Mouse (Mus musculus): Measurements from ENCODE around the gene Spata21. TPM values are rescaled to one million over a fixed set of nuclear protein-coding genes. Genes with fewer than 3 reads are reported as not detected.
"Not testable (repeated sequence)": the region's sequence is repeated elsewhere in the genome, so short reads cannot be mapped to it uniquely, and the experiment has no call there.

The Spata21 gene
- polyA plus RNA-seq, 1 experiment from 2014 or later = not detected

GRCm38 (mm10) chr4:141140967-141141366 is 52.8 kb downstream of the Spata21 start:
- DNase-seq (ENCODE audit: low spot score) (no peak), ATAC-seq (replicated peaks; ENCODE audit: insufficient number of reproducible peaks, low FRiP score, low TSS enrichment, low read depth) (no peak)
- H3K4me1 ChIP-seq (ENCODE audit: control insufficient read depth, insufficient read depth, low read length) = no peaks in the 10 kb centered on the region; the same call in none of the 2 replicates
- H3K27ac ChIP-seq (replicated peaks; ENCODE audit: low read depth, low read length) = no peak overlapping the region
- 83% methylated on average over 6 of the region's 6 CpGs for WGBS
- no peaks in the 10 kb centered on the region for H3K9me3 ChIP-seq (replicated peaks; ENCODE audit: control insufficient read depth, low read length)
- no peaks in the 10 kb centered on the region; the same call in 1 of the 2 replicates for H3K36me3 ChIP-seq (replicated peaks; ENCODE audit: control insufficient read depth, insufficient read depth, low read depth, low read length)
- no peak overlapping the region for H3K9ac ChIP-seq (replicated peaks; ENCODE audit: low read length)
- H3K4me3 ChIP-seq (ENCODE audit: low read depth, low read length) = no peak overlapping the region
- no peaks in the 10 kb centered on the region for H3K27me3 ChIP-seq (ENCODE audit: control insufficient read depth, insufficient read depth, low read length)
- no peak overlapping the region for H3K4me2 ChIP-seq (ENCODE audit: low read depth, low read length)

- Histone ChIP-seq H3K4me2 (ENCODE audit: low read depth, low read length) (no peak overlapping the region), H3K36me3 (replicated peaks; ENCODE audit: control insufficient read depth, insufficient read depth, low read depth, low read length) (no peaks in the 10 kb centered on the region), H3K4me1 (ENCODE audit: control insufficient read depth, insufficient read depth, low read length) (no peaks in the 10 kb centered on the region; the same call in none of the 2 replicates), H3K9ac (replicated peaks; ENCODE audit: low read length) (no peak overlapping the region), H3K27me3 (ENCODE audit: control insufficient read depth, insufficient read depth, low read length) (no peaks in the 10 kb centered on the region), H3K4me3 (ENCODE audit: low read depth, low read length) (no peak overlapping the region), H3K9me3 (replicated peaks; ENCODE audit: control insufficient read depth, low read length) (no peaks in the 10 kb centered on the region), H3K27ac (replicated peaks; ENCODE audit: low read depth, low read length) (no peak overlapping the region)
- ATAC-seq (replicated peaks; ENCODE audit: insufficient number of reproducible peaks, low FRiP score, low TSS enrichment, low read depth) (no peak), DNase-seq (ENCODE audit: low spot score) (peak; percentile 83)
- WGBS = 24% methylated on average over 9 of the region's 9 CpGs
Observed at GRCm38 (mm10) chr4:141142285-141142811, 54.2 kb downstream of the Spata21 start.

GRCm38 (mm10) chr4:141145124-141145523 is 57.0 kb downstream of the Spata21 start:
- not testable (repeated sequence) for H3K4me2 ChIP-seq (ENCODE audit: low read depth, low read length); H3K4me1 ChIP-seq (ENCODE audit: control insufficient read depth, insufficient read depth, low read length); H3K4me3 ChIP-seq (ENCODE audit: low read depth, low read length); H3K36me3 ChIP-seq (replicated peaks; ENCODE audit: control insufficient read depth, insufficient read depth, low read depth, low read length); H3K27ac ChIP-seq (replicated peaks; ENCODE audit: low read depth, low read length); H3K27me3 ChIP-seq (ENCODE audit: control insufficient read depth, insufficient read depth, low read length); H3K9ac ChIP-seq (replicated peaks; ENCODE audit: low read length); DNase-seq (ENCODE audit: low spot score); H3K9me3 ChIP-seq (replicated peaks; ENCODE audit: control insufficient read depth, low read length); ATAC-seq (replicated peaks; ENCODE audit: insufficient number of reproducible peaks, low FRiP score, low TSS enrichment, low read depth)
- 97% methylated on average over 8 of the region's 16 CpGs for WGBS

- Histone ChIP-seq H3K4me2 (ENCODE audit: low read depth, low read length) (no peak overlapping the region), H3K27me3 (ENCODE audit: control insufficient read depth, insufficient read depth, low read length) (no peaks in the 10 kb centered on the region), H3K9ac (replicated peaks; ENCODE audit: low read length) (no peak overlapping the region), H3K27ac (replicated peaks; ENCODE audit: low read depth, low read length) (no peak overlapping the region), H3K4me1 (ENCODE audit: control insufficient read depth, insufficient read depth, low read length) (no peaks in the 10 kb centered on the region), H3K9me3 (replicated peaks; ENCODE audit: control insufficient read depth, low read length) (no peaks in the 10 kb centered on the region), H3K36me3 (replicated peaks; ENCODE audit: control insufficient read depth, insufficient read depth, low read depth, low read length) (no peaks in the 10 kb centered on the region), H3K4me3 (ENCODE audit: low read depth, low read length) (no peak overlapping the region)
- ATAC-seq (replicated peaks; ENCODE audit: insufficient number of reproducible peaks, low FRiP score, low TSS enrichment, low read depth) (no peak), DNase-seq (ENCODE audit: low spot score) (no peak)
- WGBS = 94% methylated on average over 6 of the region's 6 CpGs
Observed at GRCm38 (mm10) chr4:141146491-141147033, 58.4 kb downstream of the Spata21 start.

- no peaks in the 10 kb centered on the region for H3K27me3 ChIP-seq (ENCODE audit: control insufficient read depth, insufficient read depth, low read length)
- no peaks in the 10 kb centered on the region for H3K36me3 ChIP-seq (replicated peaks; ENCODE audit: control insufficient read depth, insufficient read depth, low read depth, low read length)
- ATAC-seq (replicated peaks; ENCODE audit: insufficient number of reproducible peaks, low FRiP score, low TSS enrichment, low read depth) (peak; percentile 55), DNase-seq (ENCODE audit: low spot score) (peak; percentile 96)
- WGBS = 8% methylated on average over 58 of the region's 58 CpGs
- H3K4me1 ChIP-seq (ENCODE audit: control insufficient read depth, insufficient read depth, low read length) = no peaks in the 10 kb centered on the region
- H3K27ac ChIP-seq (replicated peaks; ENCODE audit: low read depth, low read length) = peak within 1 kb of the TSS; percentile 57
- H3K9me3 ChIP-seq (replicated peaks; ENCODE audit: control insufficient read depth, low read length) = no peaks in the 10 kb centered on the region
- peak within 1 kb of the TSS; percentile 95 for H3K4me3 ChIP-seq (ENCODE audit: low read depth, low read length)
- H3K4me2 ChIP-seq (ENCODE audit: low read depth, low read length) = peak within 1 kb of the TSS; percentile 65
- H3K9ac ChIP-seq (replicated peaks; ENCODE audit: low read length) = peak within 1 kb of the TSS; percentile 96
Observed at GRCm38 (mm10) chr4:141147112-141148008, 59.2 kb downstream of the Spata21 start, which contains the start of gene Fbxo42. TSS of gene Fbxo42 (plus strand) at chr4:141147913.

GRCm38 (mm10) chr4:141148009-141148801 is 60.1 kb downstream of the Spata21 start:
- Histone ChIP-seq H3K36me3 (replicated peaks; ENCODE audit: control insufficient read depth, insufficient read depth, low read depth, low read length) (no peaks in the 10 kb centered on the region), H3K27ac (replicated peaks; ENCODE audit: low read depth, low read length) (peak overlapping the region; percentile 57), H3K27me3 (ENCODE audit: control insufficient read depth, insufficient read depth, low read length) (no peaks in the 10 kb centered on the region), H3K4me3 (ENCODE audit: low read depth, low read length) (peak overlapping the region; percentile 95), H3K9ac (replicated peaks; ENCODE audit: low read length) (peak overlapping the region; percentile 96), H3K4me1 (ENCODE audit: control insufficient read depth, insufficient read depth, low read length) (no peaks in the 10 kb centered on the region), H3K4me2 (ENCODE audit: low read depth, low read length) (peak overlapping the region; percentile 65), H3K9me3 (replicated peaks; ENCODE audit: control insufficient read depth, low read length) (no peaks in the 10 kb centered on the region)
- ATAC-seq (replicated peaks; ENCODE audit: insufficient number of reproducible peaks, low FRiP score, low TSS enrichment, low read depth) (peak; percentile 82), DNase-seq (ENCODE audit: low spot score) (peak; percentile 47)
- WGBS = under 1% methylated on average over 66 of the region's 66 CpGs

GRCm38 (mm10) chr4:141149116-141149515 is 61.0 kb downstream of the Spata21 start:
- WGBS = 39% methylated on average over 7 of the region's 7 CpGs
- no peak for ATAC-seq (replicated peaks; ENCODE audit: insufficient number of reproducible peaks, low FRiP score, low TSS enrichment, low read depth)
- Histone ChIP-seq H3K4me3 (ENCODE audit: low read depth, low read length) (peak overlapping the region; percentile 95), H3K27me3 (ENCODE audit: control insufficient read depth, insufficient read depth, low read length) (no peaks in the 10 kb centered on the region), H3K36me3 (replicated peaks; ENCODE audit: control insufficient read depth, insufficient read depth, low read depth, low read length) (no peaks in the 10 kb centered on the region), H3K4me2 (ENCODE audit: low read depth, low read length) (peak overlapping the region; percentile 65), H3K4me1 (ENCODE audit: control insufficient read depth, insufficient read depth, low read length) (no peaks in the 10 kb centered on the region), H3K9me3 (replicated peaks; ENCODE audit: control insufficient read depth, low read length) (no peaks in the 10 kb centered on the region), H3K27ac (replicated peaks; ENCODE audit: low read depth, low read length) (no peak overlapping the region), H3K9ac (replicated peaks; ENCODE audit: low read length) (peak overlapping the region; percentile 96)
- no peak for DNase-seq (ENCODE audit: low spot score)
